Mouse (Mus musculus) embryo, embryonic 11 days (tissue): Measurements from ENCODE around the gene Coq7.

Experiments
- DNase-seq: peaks from one replicate; pipeline ENCODE4 v3.0.0-alpha.2; 2015

The Coq7 gene

GRCm38 (mm10) chr7:118494892-118495579, 38.1 kb downstream of the Coq7 start:
- DNase-seq, result no peak

GRCm38 (mm10) chr7:118493892-118494291, 39.3 kb downstream of the Coq7 start:
- no peak for DNase-seq

GRCm38 (mm10) chr7:118491431-118492147, 41.6 kb downstream of the Coq7 start, which contains the start of gene Itpripl2:
TSS of gene Itpripl2 (minus strand) at chr7:118491975.
- peak; percentile 83 for DNase-seq

GRCm38 (mm10) chr7:118490666-118491430, 42.3 kb downstream of the Coq7 start:
- DNase-seq, result peak; percentile 54

- no peak for DNase-seq
Measured at GRCm38 (mm10) chr7:118489706-118490665, 43.2 kb downstream of the Coq7 start.

- DNase-seq, result no peak
Measured at GRCm38 (mm10) chr7:118488060-118488664, 45.0 kb downstream of the Coq7 start.

GRCm38 (mm10) chr7:118486917-118487316, 46.2 kb downstream of the Coq7 start:
- no peak for DNase-seq

GRCm38 (mm10) chr7:118483996-118484395, 49.2 kb downstream of the Coq7 start:
- no peak for DNase-seq

- DNase-seq, result no peak
Measured at GRCm38 (mm10) chr7:118482001-118482400, 51.2 kb downstream of the Coq7 start.

- DNase-seq, result no peak
Measured at GRCm38 (mm10) chr7:118481047-118481810, 51.9 kb downstream of the Coq7 start.

- no peak for DNase-seq
Measured at GRCm38 (mm10) chr7:118480160-118480709, 52.9 kb downstream of the Coq7 start.

GRCm38 (mm10) chr7:118478835-118479312, 54.3 kb downstream of the Coq7 start:
- DNase-seq, result no peak

- no peak for DNase-seq
Measured at GRCm38 (mm10) chr7:118476428-118476827, 56.7 kb downstream of the Coq7 start.

GRCm38 (mm10) chr7:118475008-118475705, 58.0 kb downstream of the Coq7 start:
- DNase-seq, result no peak

- no peak for DNase-seq
Measured at GRCm38 (mm10) chr7:118472886-118473285, 60.3 kb downstream of the Coq7 start.

- DNase-seq, result no peak
Measured at GRCm38 (mm10) chr7:118468060-118468459, 65.1 kb downstream of the Coq7 start.

GRCm38 (mm10) chr7:118464432-118464831, 68.7 kb downstream of the Coq7 start:
- DNase-seq, result no peak

- no peak for DNase-seq
Measured at GRCm38 (mm10) chr7:118462818-118463762, 70.1 kb downstream of the Coq7 start.
